Mouse (Mus musculus) neural tube, embryonic 14.5 days (tissue): ENCODE measurements around the gene Dst. TPM values are rescaled to one million over a fixed set of nuclear protein-coding genes. Genes with fewer than 3 reads are reported as not detected.
A peak's percentile ranks its signal among the peaks of the same experiment; 100 is the strongest.

Source experiments
- ATAC-seq: fragments of 200-750 bp; cut with Nextera tagmentation; 2 replicates; pipeline ENCODE4 v1.8.0; 2017; ENCODE audit warnings: low read depth, mild to moderate bottlenecking, moderate TSS enrichment, moderate library complexity
- H3K27ac ChIP-seq: fragments of 300-500 bp; sonication (generic); 2 replicates; pipeline ENCODE4 v1.5.1; 2014; ENCODE audit warnings: low read depth, mild to moderate bottlenecking, control low read depth, low read length, moderate library complexity, mixed read lengths
- H3K27me3 ChIP-seq: fragments of 300-500 bp; sonication (generic); 2 replicates; pipeline ENCODE4 v1.6.1; 2014; ENCODE audit warnings: low read length; ENCODE audit not compliant: control insufficient read depth, insufficient read depth
- H3K36me3 ChIP-seq: fragments of 300-500 bp; sonication (generic); 2 replicates; pipeline ENCODE4 v1.6.1; 2014; ENCODE audit warnings: low read length, mixed read lengths; ENCODE audit not compliant: control insufficient read depth, insufficient read depth
- H3K4me1 ChIP-seq: fragments of 300-500 bp; sonication (generic); 2 replicates; pipeline ENCODE4 v1.6.1; 2014; ENCODE audit warnings: low read length; ENCODE audit not compliant: control insufficient read depth, insufficient read depth
- H3K4me2 ChIP-seq: fragments of 300-500 bp; sonication (generic); 2 replicates; pipeline ENCODE4 v1.6.1; 2014; ENCODE audit warnings: mild to moderate bottlenecking, low read depth, low read length, control low read depth
- H3K4me3 ChIP-seq: fragments of 300-500 bp; sonication (generic); 2 replicates; pipeline ENCODE4 v1.5.1; 2014; ENCODE audit warnings: low read depth, low read length, control low read depth, mixed read lengths
- H3K9ac ChIP-seq: fragments of 300-500 bp; sonication (generic); replicated peaks from 2 replicates; pipeline ENCODE4 v1.6.1; 2014; ENCODE audit warnings: low read depth, mild to moderate bottlenecking, control low read depth, low read length, mixed read lengths
- H3K9me3 ChIP-seq: fragments of 300-500 bp; sonication (generic); 2 replicates; pipeline ENCODE4 v1.6.1; 2016; ENCODE audit warnings: low read length; ENCODE audit not compliant: control insufficient read depth
- WGBS: fragments of 180-500 bp; shearing (Covaris S2); extraction: QIAGEN DNeasy Blood & Tissue Kit; methylation state at CpG from one replicate; pipeline ENCODE4 v1.1.7; 2014; 5-methylcytosine and 5-hydroxymethylcytosine counted together
- polyA plus RNA-seq: library from polyadenylated mRNA; unstranded; fragments of >200 nt; fragmentation: Nextera tagmentation; extraction: Ambion mirVana; gene quantifications from 2 replicates; pipeline ENCODE4 v1.2.1, GENCODE M21; 2014

Dst gene
- polyA plus RNA-seq, 1 experiment from 2014 or later: 66.8 TPM

- H3K27me3 ChIP-seq: no peaks in the 10 kb centered on the region
- 66% methylated on average over 10 of the region's 10 CpGs for WGBS
- no peak overlapping the region for H3K27ac ChIP-seq
- ATAC-seq: no peak
- no peaks in the 10 kb centered on the region for H3K4me1 ChIP-seq
- no peak overlapping the region for H3K4me3 ChIP-seq
- no peaks in the 10 kb centered on the region for H3K36me3 ChIP-seq
- H3K9ac ChIP-seq: no peak overlapping the region
- no peak overlapping the region for H3K4me2 ChIP-seq
- no peaks in the 10 kb centered on the region for H3K9me3 ChIP-seq
These were observed 222.8 kb downstream of the Dst start for GRCm38 (mm10) chr1:34130804-34131203.

GRCm38 (mm10) chr1:34132875-34133274, 224.8 kb downstream of the Dst start:
- H3K36me3 ChIP-seq: no peaks in the 10 kb centered on the region
- no peak overlapping the region for H3K4me2 ChIP-seq
- H3K4me1 ChIP-seq: no peaks in the 10 kb centered on the region
- H3K9ac ChIP-seq: no peak overlapping the region
- no peak; the same call in 1 of the 2 replicates for ATAC-seq
- WGBS: 87% methylated on average over 16 of the region's 16 CpGs
- H3K4me3 ChIP-seq: no peak overlapping the region
- no peaks in the 10 kb centered on the region for H3K27me3 ChIP-seq
- H3K27ac ChIP-seq: no peak overlapping the region
- H3K9me3 ChIP-seq: no peaks in the 10 kb centered on the region

DNA sequence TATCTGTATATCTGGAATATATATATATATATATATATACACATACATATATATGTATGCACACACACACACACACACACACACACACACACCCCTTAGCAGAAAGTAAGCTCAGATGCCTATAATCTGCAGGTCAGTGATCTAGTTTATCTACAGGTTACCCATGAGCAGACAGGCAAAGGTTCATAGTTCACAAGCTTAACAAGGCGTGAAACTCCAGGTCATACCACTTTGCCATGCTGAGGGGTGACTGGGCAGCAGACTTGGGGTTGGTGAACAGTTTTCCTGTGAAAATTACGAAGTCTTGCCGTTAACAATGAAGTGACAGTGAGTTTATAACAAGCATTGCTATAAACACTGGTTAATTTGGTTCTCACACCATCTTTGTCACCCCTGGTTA, 227.5 kb downstream of the Dst start:
- Histone ChIP-seq H3K36me3 (no peaks in the 10 kb centered on the region), H3K4me2 (no peak overlapping the region), H3K4me1 (0 out of 2 replicates have a peak, but pooled peaks cover 3% of the 10 kb centered on the region), H3K9me3 (no peaks in the 10 kb centered on the region), H3K27ac (no peak overlapping the region), H3K4me3 (no peak overlapping the region), H3K27me3 (no peaks in the 10 kb centered on the region), H3K9ac (no peak overlapping the region)
- no peak for ATAC-seq
- 93% methylated on average over 3 of the region's 3 CpGs for WGBS

DNA sequence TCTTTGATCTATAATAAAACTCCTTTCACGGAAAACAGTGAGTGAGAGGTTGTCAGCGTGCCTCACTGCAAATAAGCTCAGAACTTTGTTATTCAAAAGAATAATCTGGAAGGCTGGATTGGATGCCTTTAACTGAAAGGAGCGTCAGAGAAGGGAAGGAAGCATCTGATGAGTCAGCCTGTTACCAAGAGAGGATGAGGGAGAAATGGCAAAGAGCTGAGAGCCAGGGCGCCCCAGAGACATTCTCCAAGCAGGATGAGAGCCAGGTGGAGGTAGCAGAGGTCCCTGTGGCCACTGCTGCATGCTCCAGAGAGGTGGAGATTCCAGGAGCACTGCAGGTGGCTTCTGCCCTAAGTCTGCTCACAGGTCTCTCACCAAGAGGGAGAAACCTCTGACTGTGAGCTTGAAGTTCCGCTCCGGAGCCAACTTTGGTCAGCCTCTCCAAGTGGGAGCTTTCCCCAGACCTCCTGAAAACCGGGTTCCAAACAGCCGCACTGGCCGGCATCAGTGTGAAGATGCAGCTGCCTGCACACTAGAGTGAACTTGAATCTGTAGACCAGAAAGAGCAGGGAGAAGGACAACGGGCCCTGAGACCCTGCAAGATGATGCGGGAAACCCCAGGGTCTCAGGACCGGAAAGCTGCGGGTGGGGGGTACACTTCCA, 231.3 kb downstream of the Dst start:
- 67% methylated on average over 13 of the region's 13 CpGs for WGBS
- Histone ChIP-seq H3K9ac (no peak overlapping the region), H3K27ac (no peak overlapping the region), H3K4me1 (0 out of 2 replicates have a peak, but pooled peaks cover 3% of the 10 kb centered on the region), H3K36me3 (no peaks in the 10 kb centered on the region), H3K9me3 (no peaks in the 10 kb centered on the region), H3K4me2 (no peak overlapping the region), H3K27me3 (no peaks in the 10 kb centered on the region), H3K4me3 (no peak overlapping the region)
- no peak for ATAC-seq

GRCm38 (mm10) chr1:34139871-34140471, 231.9 kb downstream of the Dst start:
- Histone ChIP-seq H3K9ac (no peak overlapping the region), H3K4me1 (0 out of 2 replicates have a peak, but pooled peaks cover 3% of the 10 kb centered on the region), H3K27ac (no peak overlapping the region), H3K27me3 (no peaks in the 10 kb centered on the region), H3K9me3 (no peaks in the 10 kb centered on the region), H3K4me2 (no peak overlapping the region), H3K4me3 (no peak overlapping the region), H3K36me3 (no peaks in the 10 kb centered on the region)
- peak; percentile 66; the same call in 1 of the 2 replicates for ATAC-seq
- 71% methylated on average over 6 of the region's 6 CpGs for WGBS

DNA sequence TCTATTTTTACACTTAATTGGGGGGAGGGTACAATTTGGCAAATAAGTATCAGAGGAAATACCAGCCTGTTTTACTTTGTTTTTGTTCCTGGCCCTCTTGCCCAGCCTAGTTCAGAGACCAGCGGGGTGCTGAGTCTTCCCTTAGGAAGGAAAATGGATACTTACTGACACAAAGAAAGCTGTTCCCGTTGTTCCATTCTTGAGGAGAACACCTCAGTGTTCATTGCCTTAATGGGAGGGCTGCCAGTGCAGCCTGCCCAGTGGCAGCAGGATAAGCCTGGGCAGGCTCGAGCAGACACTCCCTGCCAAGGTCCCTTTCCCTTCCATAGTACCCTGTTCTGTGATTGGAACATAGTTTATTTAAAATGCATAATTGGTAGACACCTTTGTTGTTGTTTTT, 232.7 kb downstream of the Dst start:
- no peak for ATAC-seq
- Histone ChIP-seq H3K4me2 (no peak overlapping the region), H3K9ac (no peak overlapping the region), H3K36me3 (no peaks in the 10 kb centered on the region), H3K27me3 (no peaks in the 10 kb centered on the region), H3K4me3 (no peak overlapping the region), H3K4me1 (0 out of 2 replicates have a peak, but pooled peaks cover 3% of the 10 kb centered on the region), H3K9me3 (no peaks in the 10 kb centered on the region), H3K27ac (no peak overlapping the region)
- WGBS: 34% methylated on average over 3 of the region's 3 CpGs

GRCm38 (mm10) chr1:34142951-34143580, 235.0 kb downstream of the Dst start:
- H3K27ac ChIP-seq: no peak overlapping the region; the same call in 1 of the 2 replicates
- 60% methylated on average over 9 of the region's 9 CpGs for WGBS
- no peaks in the 10 kb centered on the region for H3K27me3 ChIP-seq
- H3K9me3 ChIP-seq: no peaks in the 10 kb centered on the region
- H3K36me3 ChIP-seq: no peaks in the 10 kb centered on the region
- H3K9ac ChIP-seq: no peak overlapping the region
- H3K4me2 ChIP-seq: no peak overlapping the region
- 0 out of 2 replicates have a peak, but pooled peaks cover 3% of the 10 kb centered on the region for H3K4me1 ChIP-seq
- no peak overlapping the region for H3K4me3 ChIP-seq
- no peak for ATAC-seq

DNA sequence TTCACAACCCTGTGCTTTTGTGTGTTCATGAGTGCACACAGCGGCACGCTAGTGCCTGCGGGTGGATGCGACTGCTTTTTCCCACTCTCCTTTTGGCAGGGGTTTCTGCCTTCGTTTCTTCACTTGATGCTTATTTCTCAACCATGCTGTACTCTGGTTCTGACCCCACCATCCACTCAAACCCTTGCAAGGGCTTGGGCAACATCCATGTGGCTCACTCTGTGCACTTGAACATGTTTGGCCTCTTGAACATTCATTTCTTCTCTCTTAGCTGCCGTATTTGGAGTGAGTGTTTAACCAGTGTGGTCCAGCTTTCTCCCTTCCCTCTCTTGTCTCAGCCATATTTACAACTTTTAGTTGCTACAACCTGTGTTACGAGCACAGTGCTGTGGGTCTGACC, 236.8 kb downstream of the Dst start:
- no peak overlapping the region for H3K4me2 ChIP-seq
- WGBS: 94% methylated on average over 7 of the region's 7 CpGs

DNA sequence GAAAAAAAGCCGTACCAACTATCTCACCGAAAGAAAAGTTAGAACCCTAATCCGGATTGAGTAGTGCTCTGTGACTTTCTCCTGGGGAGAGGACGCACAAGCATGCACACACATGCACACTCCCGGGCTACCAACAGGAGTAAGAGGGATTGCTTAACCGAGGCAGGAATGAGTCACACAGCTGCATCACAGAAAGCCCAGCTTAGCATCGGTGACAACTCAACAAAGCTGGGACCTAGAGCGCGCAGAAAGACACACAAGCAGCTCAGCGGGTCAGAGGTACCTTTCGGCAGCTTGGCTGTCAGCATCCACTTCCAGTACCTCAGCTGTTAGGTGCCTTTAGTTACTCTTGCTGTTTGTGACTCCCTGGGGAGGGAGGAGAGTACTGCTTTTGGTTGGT, 240.0 kb downstream of the Dst start:
- WGBS: 96% methylated on average over 11 of the region's 11 CpGs
- Histone ChIP-seq H3K4me2 (no peak overlapping the region), H3K9ac (no peak overlapping the region), H3K36me3 (no peaks in the 10 kb centered on the region), H3K4me1 (no peaks in the 10 kb centered on the region), H3K9me3 (no peaks in the 10 kb centered on the region), H3K27me3 (no peaks in the 10 kb centered on the region), H3K27ac (no peak overlapping the region), H3K4me3 (no peak overlapping the region)
- no peak for ATAC-seq

More for the DNA sequence above, 236.8 kb downstream of the Dst start:
- 0 out of 2 replicates have a peak, but pooled peaks cover 3% of the 10 kb centered on the region for H3K4me1 ChIP-seq
- H3K36me3 ChIP-seq: no peaks in the 10 kb centered on the region
- H3K27ac ChIP-seq: no peak overlapping the region
- H3K9me3 ChIP-seq: no peaks in the 10 kb centered on the region
- no peaks in the 10 kb centered on the region for H3K27me3 ChIP-seq
- H3K4me3 ChIP-seq: no peak overlapping the region
- no peak overlapping the region for H3K9ac ChIP-seq
- ATAC-seq: no peak
